Mouse (Mus musculus) spleen, embryonic (tissue): ENCODE results near the gene Stk31.

Experiments used
- CTCF ChIA-PET: fragments of 350-600 bp; sonication (Branson Sonifier 250); formaldehyde crosslinking; loops from one replicate; lab custom pipeline; 2022; lab: Charles Lee

The Stk31 gene

GRCm38 (mm10) chr6:49395316-49395715 is at the start of gene Stk31:
TSS of gene Stk31 (plus strand) at chr6:49395604.
- CTCF ChIA-PET, result no interaction called here

GRCm38 (mm10) chr6:49349826-49350225 is 45.6 kb upstream of the Stk31 start:
- CTCF ChIA-PET, result no interaction called here

GRCm38 (mm10) chr6:49354613-49355012 is 40.8 kb upstream of the Stk31 start:
- CTCF ChIA-PET, result no interaction called here

GRCm38 (mm10) chr6:49355171-49355570 is 40.2 kb upstream of the Stk31 start:
- CTCF ChIA-PET, result no interaction called here

- CTCF ChIA-PET, result no interaction called here
Measured at GRCm38 (mm10) chr6:49360420-49360819, 35.0 kb upstream of the Stk31 start.

- CTCF ChIA-PET, result no interaction called here
Measured at GRCm38 (mm10) chr6:49367159-49368054, 28.0 kb upstream of the Stk31 start, which contains the start of gene Fam221a. TSS of gene Fam221a (plus strand) at chr6:49367739.

- CTCF ChIA-PET, result no interaction called here
Measured at GRCm38 (mm10) chr6:49368212-49368611, 27.2 kb upstream of the Stk31 start.

- CTCF ChIA-PET, result no interaction called here
Measured at GRCm38 (mm10) chr6:49372705-49373104, 22.7 kb upstream of the Stk31 start.

- CTCF ChIA-PET, result no interaction called here
Measured at GRCm38 (mm10) chr6:49373943-49374342, 21.5 kb upstream of the Stk31 start.

GRCm38 (mm10) chr6:49378328-49378727 is 17.1 kb upstream of the Stk31 start:
- CTCF ChIA-PET, result no interaction called here

- CTCF ChIA-PET, result no interaction called here
Measured at GRCm38 (mm10) chr6:49394276-49394675, 1.1 kb upstream of the Stk31 start.

- CTCF ChIA-PET, result interaction anchor here (0.7 kb wide), 1 partner anchor 139 kb away, joined by 10 read pairs; no protein-coding TSS in a partner anchor
Measured at GRCm38 (mm10) chr6:49397466-49397865, 2.1 kb downstream of the Stk31 start.

GRCm38 (mm10) chr6:49398365-49398764 is 3.0 kb downstream of the Stk31 start:
- CTCF ChIA-PET, result no interaction called here

- CTCF ChIA-PET, result no interaction called here
Measured at GRCm38 (mm10) chr6:49410830-49411229, 15.4 kb downstream of the Stk31 start.

- CTCF ChIA-PET, result interaction anchor here (0.6 kb wide), 1 partner anchor 299 kb away, joined by 3 read pairs; no protein-coding TSS in a partner anchor
Measured at GRCm38 (mm10) chr6:49412967-49413366, 17.6 kb downstream of the Stk31 start.

- CTCF ChIA-PET, result no interaction called here
Measured at GRCm38 (mm10) chr6:49415971-49416370, 20.6 kb downstream of the Stk31 start.

- CTCF ChIA-PET, result no interaction called here
Measured at GRCm38 (mm10) chr6:49437306-49437705, 41.9 kb downstream of the Stk31 start.

GRCm38 (mm10) chr6:49458112-49458511 is 62.7 kb downstream of the Stk31 start:
- CTCF ChIA-PET, result no interaction called here

GRCm38 (mm10) chr6:49483205-49483604 is 87.8 kb downstream of the Stk31 start:
- CTCF ChIA-PET, result no interaction called here

GRCm38 (mm10) chr6:49491526-49491925 is 96.1 kb downstream of the Stk31 start:
- CTCF ChIA-PET, result no interaction called here

- CTCF ChIA-PET, result interaction anchor here (0.5 to 0.6 kb wide), 2 partner anchors 19 to 286 kb away, joined by 4 read pairs; no protein-coding TSS in a partner anchor
Measured at GRCm38 (mm10) chr6:49519053-49519452, 123.6 kb downstream of the Stk31 start.
